ENCODE assay signal across 20 mouse cellular contexts in the genomic region with DNA sequence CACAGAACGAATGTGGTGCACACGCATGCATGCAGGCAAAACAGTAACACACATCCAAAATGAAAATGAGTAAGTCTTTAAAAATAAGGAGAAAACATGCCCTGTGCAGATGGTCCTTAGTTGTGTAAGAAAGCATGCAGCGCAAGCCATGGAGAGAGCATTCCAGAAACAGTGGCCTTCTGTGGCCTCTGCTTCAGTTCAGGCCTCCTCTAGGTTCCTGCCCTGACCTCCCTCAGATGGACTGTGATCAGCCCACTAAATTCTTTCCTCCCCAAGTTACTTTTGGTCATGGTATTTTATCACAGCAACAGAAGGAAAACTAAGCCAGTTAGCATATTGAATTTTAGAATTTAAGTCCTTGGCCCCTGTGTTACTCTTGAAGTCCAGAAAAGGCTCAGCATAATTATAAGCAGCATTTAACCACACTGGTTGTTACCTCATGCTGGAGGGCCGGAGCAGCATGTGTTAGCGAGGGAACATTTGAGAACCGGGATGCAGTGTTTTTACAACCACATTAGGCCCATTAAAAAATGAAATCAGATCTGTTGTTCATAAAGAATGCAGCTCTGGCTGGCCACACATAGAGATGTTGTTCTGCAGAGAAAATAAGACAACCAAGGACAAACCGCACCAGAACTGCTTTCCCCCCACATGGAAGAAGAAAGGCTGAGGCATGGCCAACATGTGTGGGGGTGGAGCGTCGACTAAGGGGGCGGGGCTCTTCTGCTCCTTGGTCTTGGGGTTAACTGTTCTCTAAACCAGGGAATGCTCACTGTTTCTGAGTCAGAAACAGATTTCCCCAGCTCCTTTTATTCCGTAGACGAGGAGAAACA. TPM values are rescaled to one million over a fixed set of nuclear protein-coding genes. Genes with fewer than 3 reads are reported as not detected.
DNase-seq lines count a peak whose midpoint lies in the region; ATAC-seq and TF ChIP-seq lines count a peak whose summit lies in the region.
"Had no signal": no experiment of that assay in that cellular context is flagged by ENCODE, and none has a peak within 500 bp of the region (broad histone marks: within the 10 kb centered on the region; RNA-seq: fewer than 3 reads in every experiment).

No protein-coding gene starts in this region.

- H3K27ac ChIP-seq in heart, adult 2 months: 0 out of 2 replicates have a peak overlapping the region, but pooled peaks have one; percentile 12
- peak overlapping the region; percentile 48; the same call in 1 of the 2 replicates for H3K27ac ChIP-seq in left cerebral cortex, adult 2 months
- H3K27ac ChIP-seq in embryonic facial prominence, embryonic 13.5 days: peak overlapping the region; percentile 73
- H3K27ac ChIP-seq: forebrain, embryonic 10.5 days; hindbrain, embryonic 14.5 days; liver, embryonic 15.5 days had no signal

- DNase-seq in heart, adult 2 months: no peak
- no peak for DNase-seq in heart, postnatal 14 days
- no peak for DNase-seq in left cerebral cortex, adult 2 months (ENCODE audit: extremely low spot score in 1 of 2, low spot score in 2 of 2)
- no peak for DNase-seq in left cerebral cortex, postnatal 36 days (ENCODE audit: low spot score in 2 of 2)
- DNase-seq in thymus, adult 18-20 months: no peak
- no peak for DNase-seq in yolk sac, embryonic 10.5 days (ENCODE audit: low spot score)
- DNase-seq: cerebellum, postnatal 14 days; gastrocnemius, postnatal 36 days; midbrain, embryonic 14.5 days; right cerebral cortex, adult 18-20 months; thymus, postnatal 14 days had no signal

- 78% methylated on average over 12 of the region's 12 CpGs for whole genome bisulfite sequencing in heart, adult 2 months
- 57% methylated on average over 12 of the region's 12 CpGs for WGBS in embryonic facial prominence, embryonic 13.5 days

- H3K36me3 ChIP-seq in heart, adult 2 months (ENCODE audit: control insufficient read depth, insufficient read depth, low read length): peaks cover 1% of the 10 kb centered on the region; the same call in 1 of the 2 replicates
- peaks cover 24% of the 10 kb centered on the region for H3K36me3 ChIP-seq in embryonic facial prominence, embryonic 13.5 days
- peaks cover 5% of the 10 kb centered on the region for H3K36me3 ChIP-seq in myocyte (ENCODE audit: control insufficient read depth, insufficient read depth)

- no peak for TF ChIP-seq CTCF in heart, adult 2 months (IDR thresholded peaks at IDR 0.05)
- TF ChIP-seq CTCF in left cerebral cortex, adult 2 months (IDR thresholded peaks at IDR 0.05): no peak

- no peaks in the 10 kb centered on the region for H3K9me3 ChIP-seq in embryonic facial prominence, embryonic 13.5 days
- H3K9me3 ChIP-seq: forebrain, embryonic 10.5 days; liver, embryonic 15.5 days had no signal

- no peak overlapping the region for H3ac ChIP-seq in myocyte (ENCODE audit: control insufficient read depth, insufficient read length)

- H3K27me3 ChIP-seq in heart, adult 2 months (ENCODE audit: control insufficient read depth, insufficient read depth, low read length): no peaks in the 10 kb centered on the region
- no peaks in the 10 kb centered on the region for H3K27me3 ChIP-seq in embryonic facial prominence, embryonic 13.5 days
- H3K27me3 ChIP-seq in myocyte (ENCODE audit: control insufficient read depth, insufficient read depth, insufficient read length): no peaks in the 10 kb centered on the region
- H3K27me3 ChIP-seq: liver, embryonic 15.5 days; Patski had no signal

- intact Hi-C loops in heart, adult 2 months (cut with DNase I): no loop called here
- intact Hi-C loops in heart, postnatal 14 days (cut with DNase I): no loop called here
- intact Hi-C loops in left cerebral cortex, adult 2 months (cut with DNase I): no loop called here
- intact Hi-C loops in left cerebral cortex, postnatal 36 days (cut with DNase I): no loop called here

- no peak for TF ChIP-seq POLR2A in heart, adult 2 months (IDR thresholded peaks at IDR 0.05; ENCODE audit: insufficient read depth, low read depth, low read length)
- no peak for TF ChIP-seq POLR2A in myocyte (IDR thresholded peaks at IDR 0.05; ENCODE audit: insufficient read length, low read depth)

- peaks cover 2% of the 10 kb centered on the region; the same call in 1 of the 2 replicates for H3K4me1 ChIP-seq in heart, adult 2 months (ENCODE audit: control insufficient read depth, insufficient read depth, low read length)
- H3K4me1 ChIP-seq in embryonic facial prominence, embryonic 13.5 days: peaks cover 24% of the 10 kb centered on the region
- H3K4me1 ChIP-seq: forebrain, embryonic 10.5 days; liver, embryonic 15.5 days had no signal

- no peak overlapping the region for H3K9ac ChIP-seq in heart, adult 2 months (ENCODE audit: low read depth, low read length)
- no peak overlapping the region for H3K9ac ChIP-seq in embryonic facial prominence, embryonic 13.5 days
- H3K9ac ChIP-seq: hindbrain, embryonic 14.5 days; liver, embryonic 15.5 days had no signal

- no peak overlapping the region for H3K4me3 ChIP-seq in heart, adult 2 months
- H3K4me3 ChIP-seq in left cerebral cortex, adult 2 months: no peak overlapping the region
- no peak overlapping the region for H3K4me3 ChIP-seq in embryonic facial prominence, embryonic 13.5 days
- no peak overlapping the region for H3K4me3 ChIP-seq in myocyte
- H3K4me3 ChIP-seq: forebrain, embryonic 10.5 days; liver, embryonic 15.5 days had no signal

- no peak for TF ChIP-seq EP300 in heart, adult 2 months (IDR thresholded peaks at IDR 0.05; ENCODE audit: insufficient read depth, low read depth, low read length)

- no peaks in the 10 kb centered on the region for H3K79me2 ChIP-seq in heart, adult 2 months (replicated peaks; ENCODE audit: control insufficient read depth, insufficient read depth, low read length)
- no peaks in the 10 kb centered on the region for H3K79me2 ChIP-seq in myocyte (ENCODE audit: control insufficient read depth, insufficient read depth)

- 0 out of 2 replicates have a peak, but pooled peaks have one; percentile 52 for ATAC-seq in embryonic facial prominence, embryonic 13.5 days (ENCODE audit: insufficient number of reproducible peaks, insufficient read depth, low FRiP score, low TSS enrichment, low read depth)
- ATAC-seq: intestine, embryonic 16.5 days; lung, postnatal 0 days; Patski had no signal

- no peak overlapping the region for H3K4me2 ChIP-seq in embryonic facial prominence, embryonic 13.5 days
- H3K4me2 ChIP-seq in myocyte (ENCODE audit: low read depth): peak overlapping the region; percentile 38
- H3K4me2 ChIP-seq: heart, embryonic 11.5 days; hindbrain, embryonic 14.5 days; liver, embryonic 15.5 days had no signal

TF ChIP-seq in myocyte, 11 proteins besides CTCF, POLR2A, EP300 and RAD21:
- TF ChIP-seq TCF12 (IDR thresholded peaks at IDR 0.05; ENCODE audit: insufficient read depth, poor library complexity, severe bottlenecking): no peak
- TF ChIP-seq E2F4 (IDR thresholded peaks at IDR 0.05; ENCODE audit: insufficient read depth): no peak
- TF ChIP-seq MYOD1 (IDR thresholded peaks at IDR 0.05; ENCODE audit: control insufficient read depth in 1 of 3, insufficient read length in 2 of 3, low read depth in 2 of 3): no peak
- TF ChIP-seq CEBPB (IDR thresholded peaks at IDR 0.05; ENCODE audit: insufficient read depth, poor library complexity, severe bottlenecking): no peak
- TF ChIP-seq SRF (IDR thresholded peaks at IDR 0.05; ENCODE audit: control insufficient read depth, insufficient read length, low read depth): no peak
- TF ChIP-seq TCF3 (IDR thresholded peaks at IDR 0.05; ENCODE audit: insufficient read length, low read depth): no peak
- no peak for TF ChIP-seq USF1 (IDR thresholded peaks at IDR 0.05; ENCODE audit: low read depth)
- TF ChIP-seq REST (IDR thresholded peaks at IDR 0.05; ENCODE audit: insufficient read depth, insufficient read length): no peak
- TF ChIP-seq MYOG (IDR thresholded peaks at IDR 0.05; ENCODE audit: control insufficient read depth in 1 of 3, insufficient read depth in 1 of 3, insufficient read length in 2 of 3, low read depth in 2 of 3): no peak
- TF ChIP-seq POLR2AphosphoS2 (IDR thresholded peaks at IDR 0.05; ENCODE audit: insufficient read length, low read depth): no peak
- TF ChIP-seq MAX (IDR thresholded peaks at IDR 0.05; ENCODE audit: low read depth): no peak

RNA-seq across cellular contexts. Expression of gene Kctd7, which starts 33.8 kb away (rescaled TPM):
- total RNA-seq in heart, adult 2 months (2021): 1 to 10 TPM; 1.5 to 3.7 TPM
- 2.5 and 3.1 TPM in 2 replicates for polyA plus RNA-seq in heart, adult 2 months (2012; rRNA removed)
- 1 to 10 TPM; 1.6 to 3.4 TPM for total RNA-seq in heart, postnatal 14 days (2021)
- total RNA-seq in left cerebral cortex, adult 2 months (2021): 10 to 100 TPM; 13.2 to 13.8 TPM
- total RNA-seq in left cerebral cortex, postnatal 36 days (2021): 10 to 100 TPM in 1 of 2 experiments, 1 to 10 TPM in 1; 9.4 to 13.1 TPM
- polyA plus RNA-seq in embryonic facial prominence, embryonic 13.5 days (2015; fragmentation: Nextera tagmentation; extraction: Ambion mirVana): 6.1 and 7.2 TPM in 2 replicates
- 4.5 TPM for polyA plus RNA-seq in myocyte (2012; fragmentation: generic; extraction: Trizol)

RNA-seq across cellular contexts. Expression of gene Tpst1, which starts 37.7 kb away (rescaled TPM):
- total RNA-seq in heart, adult 2 months (2021): 1 to 10 TPM; 7.4 to 9.4 TPM
- 10.1 and 12.6 TPM in 2 replicates for polyA plus RNA-seq in heart, adult 2 months (2012; rRNA removed)
- total RNA-seq in heart, postnatal 14 days (2021): 10 to 100 TPM; 15.7 to 16.9 TPM
- total RNA-seq in left cerebral cortex, adult 2 months (2021): 10 to 100 TPM; 34.0 to 34.1 TPM
- 10 to 100 TPM; 33.2 to 35.3 TPM for total RNA-seq in left cerebral cortex, postnatal 36 days (2021)
- 87.3 and 98.5 TPM in 2 replicates for polyA plus RNA-seq in embryonic facial prominence, embryonic 13.5 days (2015; fragmentation: Nextera tagmentation; extraction: Ambion mirVana)
- 9.4 TPM for polyA plus RNA-seq in myocyte (2012; fragmentation: generic; extraction: Trizol)

Comparison
In these comparisons a context has a peak if more than half of its experiments do, and no peak if none do; other contexts are left out.
1. H3K27ac ChIP-seq: peak in every context shown above with its lines; median percentile 73 in embryonic facial prominence, embryonic 13.5 days; 48 in left cerebral cortex, adult 2 months; 12 in heart, adult 2 months.